Mouse (Mus musculus): ENCODE results near the gene Nop10.

Nop10 gene

DNA sequence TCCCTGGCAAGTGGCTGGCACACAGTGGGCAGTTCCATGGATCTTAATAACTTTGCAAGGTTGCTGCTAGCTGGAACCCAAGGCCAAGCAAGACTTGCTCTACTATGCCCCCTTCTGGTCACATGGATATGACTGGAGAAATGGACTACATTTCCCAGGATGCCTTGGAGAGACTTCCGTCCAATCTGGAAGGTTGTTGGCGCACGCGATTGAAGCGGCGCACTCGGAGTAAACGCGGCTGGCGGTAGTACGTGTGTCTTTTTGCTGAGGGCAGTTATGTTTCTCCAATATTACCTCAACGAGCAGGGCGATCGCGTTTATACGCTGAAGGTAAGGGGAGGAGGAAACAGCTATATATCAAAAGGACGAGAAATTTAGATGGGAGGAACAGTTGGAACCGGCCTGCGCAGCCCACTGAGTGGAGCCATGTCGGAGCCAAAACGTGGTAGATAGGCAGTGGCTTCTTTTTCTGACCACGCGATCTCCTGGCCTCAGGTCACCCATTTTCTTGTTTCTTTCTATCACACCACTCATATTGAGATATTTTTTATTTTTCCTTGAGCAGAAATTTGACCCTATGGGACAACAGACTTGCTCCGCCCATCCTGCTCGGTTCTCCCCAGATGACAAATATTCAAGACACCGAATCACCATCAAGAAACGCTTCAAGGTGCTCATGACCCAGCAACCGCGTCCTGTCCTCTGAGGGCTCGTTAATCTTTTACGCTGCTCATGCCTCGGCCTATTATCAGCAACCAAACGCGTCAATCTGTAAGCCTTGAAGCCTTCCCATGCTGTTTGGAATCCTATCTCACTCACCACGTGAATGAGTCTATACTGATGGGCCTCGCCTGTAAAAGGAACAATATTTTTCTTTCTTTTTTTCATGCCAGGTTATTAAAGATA lies at the start of gene Nop10:
TSS of gene Nop10 (plus strand) at position 179 of the 906 bp plus-strand sequence.
- ChIA-PET CTCF (interaction anchor here (0.6 to 1.0 kb wide), 6 partner anchors 15 to 118 kb away, joined by 3 to 8 read pairs (median 4); partner anchors contain the start of genes Lpcat4 (in 3 of the 4) and Katnbl1 (in 1 of the 4)), POLR2A (interaction anchor here (0.6 to 5.7 kb wide), 26 partner anchors 10 to 193 kb away, joined by 3 to 44 read pairs (median 5); partner anchors contain the start of genes Emc4 (in 3 of the 4), Emc7 (in 3 of the 4), Katnbl1 (in 2 of the 4) and Lpcat4 (in 2 of the 4))

DNA sequence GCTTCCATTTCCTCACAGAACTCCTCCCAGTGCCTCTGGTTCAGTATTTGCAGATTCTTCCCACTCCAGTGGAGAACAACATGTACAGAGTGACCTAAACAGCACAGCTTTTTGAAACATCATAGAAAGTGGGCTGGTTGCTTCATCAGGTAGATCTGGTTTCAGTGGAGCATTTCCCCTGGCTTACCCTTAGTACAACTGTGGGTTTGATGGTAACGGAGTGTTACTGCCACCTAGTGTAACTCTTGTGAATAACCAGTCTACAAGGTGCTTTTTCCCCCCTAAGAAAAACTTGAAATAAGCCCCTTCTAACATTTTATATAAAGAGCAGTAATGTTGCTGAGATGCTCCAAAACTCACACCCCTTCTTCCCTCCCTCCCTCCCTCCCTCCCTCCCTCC lies 45.7 kb upstream of the Nop10 start:
- CTCF ChIA-PET, result no interaction called here
- POLR2A ChIA-PET, result no interaction called here

DNA sequence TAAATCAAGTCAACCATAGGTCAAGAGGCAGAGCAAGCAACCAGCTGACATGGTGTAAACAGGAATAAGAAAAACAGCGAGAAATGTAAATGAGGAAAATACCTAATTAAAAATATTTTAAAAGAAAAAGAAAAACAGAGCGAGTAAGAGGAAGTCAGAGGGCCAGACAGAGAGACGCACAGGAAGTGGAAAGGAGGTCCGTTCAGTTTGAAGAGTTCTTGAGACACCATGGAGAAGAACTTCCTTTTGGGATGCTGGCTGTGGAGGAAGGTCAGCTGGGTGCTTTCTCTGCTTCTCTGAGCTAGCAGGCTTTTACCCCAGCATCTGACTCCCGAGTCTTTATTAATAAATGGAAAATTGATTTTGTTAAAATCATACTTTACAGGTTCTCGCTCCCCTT lies 44.1 kb upstream of the Nop10 start:
- POLR2A ChIA-PET, result interaction anchor here in 1 of 4 experiments (0.7 kb wide), 1 partner anchor 512 kb away, joined by 3 read pairs; no protein-coding TSS in a partner anchor
- CTCF ChIA-PET, result interaction anchor here in 1 of 4 experiments (1.6 kb wide), 1 partner anchor 21 kb away, joined by 4 read pairs; the partner anchor contains the start of gene Lpcat4

DNA sequence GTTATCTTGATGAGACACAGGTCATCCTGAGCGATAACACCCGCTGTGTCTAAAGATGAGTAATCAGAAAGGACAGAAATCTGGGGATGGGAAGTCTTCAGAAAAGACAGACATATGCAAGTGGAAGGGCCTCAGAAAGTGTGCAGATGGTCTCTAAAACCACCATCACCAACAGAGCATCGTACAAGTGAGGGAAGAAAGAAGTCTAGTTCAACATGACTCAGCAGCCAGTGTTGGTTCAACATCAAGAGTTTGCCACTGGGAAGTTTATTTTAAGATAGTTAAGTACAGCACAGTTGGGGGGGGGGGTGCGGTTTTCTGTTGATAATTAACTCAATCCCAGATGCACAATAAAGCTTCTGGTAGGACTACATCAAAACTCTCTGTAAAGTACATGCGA lies 40.8 kb upstream of the Nop10 start:
- CTCF ChIA-PET, result no interaction called here

DNA sequence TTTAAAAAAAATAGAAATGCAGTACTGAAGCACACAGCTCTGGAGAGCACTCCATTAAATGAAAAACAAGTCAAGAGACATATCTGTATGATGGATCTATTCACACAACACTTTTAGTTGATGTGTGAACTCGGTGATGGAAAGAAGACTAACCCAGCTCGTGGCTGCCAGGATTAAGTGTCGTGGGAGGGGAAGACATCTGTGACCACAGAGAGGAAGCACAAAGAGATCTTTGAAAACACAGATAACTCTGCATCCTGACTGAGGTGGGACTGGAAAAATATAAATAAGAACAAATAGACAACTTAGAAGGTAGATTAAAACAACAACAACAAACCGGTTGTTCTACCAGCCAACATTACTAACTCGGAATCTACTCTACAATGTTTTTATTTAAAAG lies 39.1 kb upstream of the Nop10 start:
- POLR2A ChIA-PET, result interaction anchor here in 1 of 4 experiments (0.5 kb wide), 1 partner anchor 39 kb away, joined by 4 read pairs; no protein-coding TSS in a partner anchor
- CTCF ChIA-PET, result interaction anchor here in 1 of 4 experiments (0.8 kb wide), 1 partner anchor 23 kb away, joined by 3 read pairs; no protein-coding TSS in a partner anchor

More for the DNA sequence above, 40.8 kb upstream of the Nop10 start:
- POLR2A ChIA-PET, result interaction anchor here in 1 of 4 experiments (0.6 kb wide), 1 partner anchor 44 kb away, joined by 3 read pairs; no protein-coding TSS in a partner anchor

DNA sequence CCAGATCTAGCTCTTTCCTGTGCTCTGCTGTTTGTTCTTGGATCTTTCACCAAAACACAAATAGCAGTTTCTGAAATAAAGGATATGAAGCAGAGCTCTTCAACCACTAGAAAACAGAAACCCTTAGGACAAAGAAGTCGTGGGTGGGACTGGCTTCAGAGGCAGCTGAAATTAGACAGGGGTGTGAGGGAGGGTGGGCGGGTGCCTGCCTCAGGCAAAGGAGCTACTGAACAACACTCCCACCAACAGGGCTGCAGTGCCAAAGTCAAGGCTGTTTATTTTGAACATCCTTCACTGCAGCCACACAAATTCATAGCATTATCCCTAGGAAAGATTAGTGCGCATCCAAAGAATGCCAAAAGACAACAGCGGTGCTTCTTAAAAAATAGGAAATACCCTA lies 37.4 kb upstream of the Nop10 start:
- CTCF ChIA-PET, result interaction anchor here in 1 of 4 experiments (0.5 to 0.6 kb wide), 2 partner anchors 36 to 160 kb away, joined by 5 to 13 read pairs; no protein-coding TSS in a partner anchor
- POLR2A ChIA-PET, result interaction anchor here in 1 of 4 experiments (0.7 to 1.0 kb wide), 3 partner anchors 9 to 230 kb away, joined by 3 to 4 read pairs (median 4); partner anchors contain the start of gene Emc7

DNA sequence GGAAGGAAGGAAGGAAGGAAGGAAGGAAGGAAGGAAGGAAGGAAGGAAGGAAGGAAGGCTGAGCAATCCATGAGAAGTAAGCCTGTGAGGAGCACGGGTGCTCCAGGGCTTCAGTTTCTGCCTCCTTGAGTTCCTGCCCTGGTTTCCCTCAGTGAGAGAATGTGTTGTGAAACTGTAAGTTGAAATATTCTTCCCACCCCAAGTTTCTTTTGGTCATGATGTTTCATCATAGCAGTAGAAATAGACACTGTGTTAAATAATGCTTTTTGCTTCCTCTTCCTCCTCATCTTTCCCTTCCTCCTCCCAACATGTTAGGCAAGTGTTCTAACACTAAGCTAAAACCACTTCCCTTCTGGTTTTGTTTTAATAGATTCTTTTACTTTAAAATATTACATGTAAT lies 29.1 kb upstream of the Nop10 start:
- CTCF ChIA-PET, result no interaction called here
- POLR2A ChIA-PET, result no interaction called here

DNA sequence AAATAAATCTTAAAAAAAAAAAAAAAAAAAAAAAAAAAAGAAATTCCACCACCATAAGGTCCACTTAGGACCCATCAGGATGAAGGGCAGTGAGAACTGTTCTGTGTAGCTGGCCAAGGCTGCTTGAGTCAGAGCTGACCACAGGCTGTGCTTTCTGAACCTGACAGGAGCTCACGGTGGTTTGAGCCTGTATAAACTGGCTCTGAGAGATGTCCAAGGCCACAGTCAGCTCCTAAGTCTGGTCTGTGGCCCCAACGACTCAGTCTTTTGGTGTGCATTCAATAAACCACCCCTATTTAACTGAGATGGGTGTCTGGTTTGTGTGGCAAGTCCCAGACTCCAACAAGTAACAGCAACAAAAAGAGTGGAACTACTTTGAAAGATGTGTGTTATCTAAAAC lies 25.1 kb upstream of the Nop10 start:
- POLR2A ChIA-PET, result interaction anchor here in 2 of 4 experiments (0.7 to 0.8 kb wide), 4 partner anchors 62 to 218 kb away, joined by 3 to 7 read pairs (median 4); partner anchors contain the start of gene Emc7 (in 1 of the 2)
- CTCF ChIA-PET, result interaction anchor here in 1 of 4 experiments (0.6 to 1.1 kb wide), 2 partner anchors 26 to 103 kb away, joined by 3 to 5 read pairs; no protein-coding TSS in a partner anchor

DNA sequence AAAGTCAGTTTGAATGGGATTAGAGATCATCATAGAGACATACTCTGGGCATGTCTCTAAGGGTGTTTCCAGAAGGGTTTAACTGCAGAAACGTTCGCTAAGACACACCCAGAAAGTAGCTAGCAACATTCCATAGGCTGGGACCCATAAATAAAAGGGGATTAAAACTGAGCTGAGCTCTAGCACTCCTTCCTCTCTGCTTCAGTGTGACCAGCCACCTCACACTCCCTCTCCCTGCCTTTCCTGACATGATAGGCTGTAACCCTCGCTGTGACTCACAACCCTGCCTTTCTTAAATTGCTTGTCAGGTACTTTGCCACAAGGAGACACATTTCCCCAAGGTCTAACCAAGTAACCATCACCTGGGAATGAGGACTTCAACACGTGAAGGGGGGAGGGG lies 23.7 kb upstream of the Nop10 start:
- ChIA-PET POLR2A (interaction anchor here in 2 of 4 experiments (0.7 to 3.4 kb wide), 7 partner anchors 14 to 130 kb away, joined by 3 to 29 read pairs (median 15); partner anchors contain the start of genes Gm21985 (in 2 of the 2), Nop10 (in 2 of the 2), Slc12a6 (in 2 of the 2) and Emc4 (in 1 of the 2)), CTCF (no interaction called here)

DNA sequence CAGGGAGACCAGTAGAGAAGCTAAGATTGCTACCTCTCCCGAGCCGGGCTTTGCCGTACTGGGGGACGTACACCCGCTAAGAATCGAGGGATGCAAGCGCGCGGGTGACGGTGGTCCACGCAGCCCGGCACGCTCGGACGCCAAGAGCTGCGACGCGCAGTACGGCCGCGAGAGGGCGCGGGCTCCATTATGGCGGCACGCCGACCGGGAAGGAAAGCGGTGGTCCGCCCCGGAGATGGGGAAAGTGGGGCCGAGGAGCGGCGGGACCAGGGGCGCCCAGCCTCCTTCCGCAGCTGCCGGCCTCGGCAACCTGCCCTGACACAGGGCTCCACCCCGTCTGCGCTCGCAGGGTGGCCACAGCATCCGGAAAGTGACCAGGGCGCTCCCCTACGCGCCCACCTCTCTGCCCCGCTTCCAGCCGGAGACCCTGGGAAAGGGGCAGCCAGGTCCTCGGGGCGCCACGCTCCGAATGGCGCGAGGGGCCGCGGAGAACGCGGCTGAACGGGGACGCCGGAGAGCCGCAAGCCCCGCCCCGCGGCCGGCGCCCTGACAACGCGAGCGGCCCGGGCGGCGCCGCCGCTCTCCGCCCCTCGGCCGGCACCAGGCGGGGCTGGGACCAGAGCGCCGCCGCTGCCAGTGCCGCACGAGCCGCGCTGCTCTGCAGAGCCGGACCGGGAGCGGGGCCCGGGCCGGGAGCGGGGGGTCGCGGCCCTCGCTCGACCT lies 22.4 kb upstream of the Nop10 start, which contains the start of gene Lpcat4:
TSS of gene Lpcat4 (plus strand) at position 257 of the 723 bp plus-strand sequence.
- CTCF ChIA-PET, result interaction anchor here (0.5 to 1.6 kb wide), 15 partner anchors 9 to 935 kb away, joined by 3 to 8 read pairs (median 3); partner anchors contain the start of genes Nop10 (in 3 of the 4), Emc4 (in 1 of the 4), Gm21985 (in 1 of the 4) and Katnbl1 (in 1 of the 4)
- POLR2A ChIA-PET, result interaction anchor here in 3 of 4 experiments (0.7 to 3.4 kb wide), 24 partner anchors 9 to 259 kb away, joined by 3 to 29 read pairs (median 4); partner anchors contain the start of genes Gm21985 (in 3 of the 3), Slc12a6 (in 3 of the 3), Emc4 (in 2 of the 3) and Katnbl1 (in 2 of the 3)

DNA sequence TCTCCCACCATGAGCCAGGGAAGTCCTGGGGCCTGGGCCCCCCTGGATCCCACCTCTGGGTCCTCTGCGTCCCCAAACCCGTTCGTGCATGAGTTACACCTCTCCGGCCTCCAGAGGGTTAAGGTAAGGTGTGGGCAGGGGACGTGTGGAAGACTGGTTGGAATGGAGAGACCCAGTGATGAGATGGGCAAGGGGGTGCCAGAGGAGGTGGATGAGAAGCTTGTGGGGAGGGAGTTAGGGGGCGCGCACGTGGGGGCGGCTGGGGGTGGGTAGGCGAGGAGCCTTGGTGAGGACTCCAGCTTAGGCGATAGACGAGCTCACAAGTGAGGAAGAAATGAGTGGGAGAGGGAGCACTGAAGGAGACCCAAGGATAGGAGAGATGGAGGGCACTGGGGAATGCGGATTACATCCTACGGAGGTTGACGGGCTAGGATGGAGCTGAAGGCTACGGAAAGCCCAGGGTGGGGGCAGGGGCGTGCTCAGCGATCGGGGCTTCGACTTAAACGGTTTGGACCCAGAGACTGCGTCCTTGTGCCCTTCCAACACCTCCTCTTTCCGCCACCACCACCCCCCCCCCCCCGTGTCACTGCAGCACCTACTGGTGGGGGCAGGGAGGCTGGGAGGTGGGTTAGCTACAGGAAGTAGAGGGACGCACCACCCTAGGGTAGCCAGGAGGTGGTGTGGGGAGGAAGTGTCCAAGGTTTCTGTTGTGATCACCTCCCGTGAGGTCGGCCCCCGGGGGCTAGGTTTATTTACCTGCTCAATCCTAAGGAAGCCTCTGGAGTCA lies 21.6 kb upstream of the Nop10 start:
- ChIA-PET POLR2A (interaction anchor here in 3 of 4 experiments (0.6 to 3.4 kb wide), 23 partner anchors 11 to 1174 kb away, joined by 3 to 29 read pairs (median 4); partner anchors contain the start of genes Gm21985 (in 3 of the 3), Slc12a6 (in 3 of the 3), Emc7 (in 2 of the 3) and Katnbl1 (in 2 of the 3)), CTCF (interaction anchor here in 3 of 4 experiments (0.5 to 1.6 kb wide), 8 partner anchors 10 to 935 kb away, joined by 3 to 8 read pairs (median 3); partner anchors contain the start of genes Nop10 (in 2 of the 3), Emc4 (in 1 of the 3), Gm21985 (in 1 of the 3) and Slc12a6 (in 1 of the 3))

DNA sequence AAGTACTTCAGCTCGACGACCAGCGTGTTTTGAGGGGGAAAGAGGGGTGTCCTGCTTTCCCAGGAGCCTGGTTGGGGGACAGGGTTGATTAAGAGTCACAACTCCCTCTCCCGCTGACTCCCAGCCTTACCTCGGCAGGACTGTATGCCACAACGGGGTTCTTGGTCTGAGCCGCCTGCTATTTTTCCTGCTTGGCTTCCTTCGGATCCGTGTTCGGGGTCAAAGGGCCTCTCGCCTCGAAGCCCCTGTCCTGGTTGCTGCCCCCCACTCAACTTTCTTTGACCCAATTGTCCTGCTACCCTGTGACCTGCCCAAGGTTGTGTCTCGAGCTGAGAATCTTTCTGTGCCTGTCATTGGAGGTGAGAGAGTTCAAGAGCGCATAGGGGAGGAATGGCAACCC lies 19.9 kb upstream of the Nop10 start:
- CTCF ChIA-PET, result interaction anchor here in 1 of 4 experiments (1.6 kb wide), 1 partner anchor 137 kb away, joined by 5 read pairs; the partner anchor contains the start of gene Katnbl1
- POLR2A ChIA-PET, result interaction anchor here in 2 of 4 experiments (0.6 to 2.8 kb wide), 4 partner anchors 20 to 212 kb away, joined by 3 to 10 read pairs (median 6); partner anchors contain the start of genes Gm21985 (in 1 of the 2) and Slc12a6 (in 1 of the 2)

DNA sequence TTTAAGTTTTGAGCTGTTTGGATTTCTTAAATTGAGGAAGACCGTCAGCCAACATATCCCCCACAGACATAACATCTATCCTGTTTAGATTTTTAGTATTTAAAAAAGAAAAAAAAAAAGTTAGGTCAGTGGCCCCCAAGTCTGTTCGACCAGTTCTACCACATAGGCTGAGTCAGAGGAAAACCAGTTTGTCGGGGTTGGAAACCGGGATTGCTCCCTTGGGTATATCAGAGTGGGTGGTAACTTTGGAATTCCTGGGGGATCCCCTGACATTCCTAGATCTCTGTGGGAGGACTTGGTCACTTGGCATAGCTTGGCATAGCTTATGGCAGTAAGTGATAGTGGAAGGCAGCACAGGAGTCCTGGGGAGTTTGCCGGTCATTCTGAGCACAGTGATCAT lies 16.4 kb upstream of the Nop10 start:
- ChIA-PET CTCF (interaction anchor here in 1 of 4 experiments (0.7 kb wide), 1 partner anchor 46 kb away, joined by 4 read pairs; no protein-coding TSS in a partner anchor), POLR2A (interaction anchor here in 1 of 4 experiments (0.7 to 1.5 kb wide), 5 partner anchors 10 to 21 kb away, joined by 3 to 4 read pairs (median 3); partner anchors contain the start of genes Gm21985 and Slc12a6)

DNA sequence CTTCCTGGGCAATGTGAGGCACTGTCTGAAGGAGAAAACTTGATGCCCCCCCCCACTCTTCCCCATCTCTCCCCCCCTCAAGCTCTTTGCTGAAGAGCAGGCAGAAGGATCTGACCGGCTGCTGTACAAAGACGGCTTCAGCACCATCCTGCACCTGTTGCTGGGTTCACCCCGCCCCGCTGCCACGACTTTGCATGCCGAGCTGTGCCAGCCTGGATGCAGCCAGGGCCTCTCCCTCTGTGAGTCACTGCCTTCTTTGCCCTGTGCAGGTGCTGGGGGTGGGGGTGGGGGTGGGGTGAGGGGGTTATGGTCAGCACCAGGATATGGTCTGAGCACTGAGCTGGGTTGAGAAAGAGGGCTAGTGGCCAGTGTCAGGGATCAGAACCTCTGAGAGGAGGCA lies 15.5 kb upstream of the Nop10 start:
- ChIA-PET CTCF (interaction anchor here in 2 of 4 experiments (0.7 to 1.0 kb wide), 2 partner anchors 24 to 47 kb away, joined by 3 to 4 read pairs; no protein-coding TSS in a partner anchor), POLR2A (interaction anchor here in 2 of 4 experiments (1.0 to 1.9 kb wide), 8 partner anchors 15 to 253 kb away, joined by 3 to 8 read pairs (median 4); partner anchors contain the start of genes Nop10 (in 2 of the 2), Slc12a6 (in 2 of the 2), Emc4 (in 1 of the 2) and Gm21985 (in 1 of the 2))

DNA sequence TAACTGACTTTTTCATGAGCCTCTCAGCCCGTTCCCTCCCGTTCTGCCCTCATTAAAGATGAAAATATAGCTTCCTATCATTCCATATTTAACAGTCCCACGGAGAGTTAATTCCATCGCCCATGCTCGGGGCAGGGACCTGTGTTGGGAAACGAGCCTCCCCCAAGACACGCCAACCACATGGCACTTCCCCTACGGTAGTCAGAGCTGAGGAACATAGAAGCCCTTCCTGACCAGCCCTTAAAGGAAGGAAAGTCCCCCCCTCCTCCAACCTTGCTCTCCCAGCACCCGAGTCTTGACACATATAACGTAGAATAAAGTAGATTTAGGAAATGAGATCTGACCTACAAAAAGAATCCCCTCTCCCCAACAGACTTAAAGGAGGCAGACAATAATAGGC lies 14.4 kb upstream of the Nop10 start:
- ChIA-PET CTCF (interaction anchor here in 1 of 4 experiments (0.6 kb wide), 1 partner anchor 15 kb away, joined by 4 read pairs; no protein-coding TSS in a partner anchor), POLR2A (interaction anchor here in 3 of 4 experiments (0.7 to 1.9 kb wide), 6 partner anchors 14 to 1513 kb away, joined by 3 to 8 read pairs (median 4); partner anchors contain the start of genes Emc4 (in 1 of the 3) and Nop10 (in 1 of the 3))

DNA sequence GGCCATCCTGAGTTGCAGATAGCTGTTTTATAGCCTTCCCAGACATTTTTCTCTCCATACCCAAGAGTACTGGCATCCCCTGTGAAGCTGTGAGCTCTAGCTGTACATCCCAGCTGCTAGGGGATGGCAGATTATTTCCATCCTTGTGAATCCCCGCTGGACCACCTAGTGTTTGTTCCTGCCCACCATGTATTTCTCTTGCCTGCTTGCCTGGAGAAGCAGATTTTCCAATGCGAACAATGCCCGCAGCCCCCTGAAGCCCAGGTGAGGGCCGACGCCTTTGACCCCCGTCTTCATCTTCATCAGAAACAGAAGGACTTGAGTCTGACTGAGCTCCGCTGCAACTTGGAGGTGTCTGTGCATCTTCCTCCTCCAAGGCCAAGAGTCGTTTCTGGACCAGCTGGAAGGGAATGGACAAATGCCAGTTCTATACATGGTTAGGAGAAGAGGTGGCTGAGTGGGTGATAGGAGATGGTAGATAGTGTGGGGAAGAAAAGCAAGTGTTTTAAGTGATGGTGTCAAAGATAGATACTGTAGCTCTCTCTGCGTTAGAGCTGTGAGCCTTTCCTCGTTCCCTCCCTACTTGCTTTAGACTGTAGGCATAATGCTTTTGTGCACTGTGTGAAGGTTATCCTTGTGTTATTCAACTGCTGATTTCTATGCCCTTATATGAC lies 11.8 kb upstream of the Nop10 start:
- CTCF ChIA-PET, result no interaction called here
- POLR2A ChIA-PET, result interaction anchor here in 1 of 4 experiments (1.1 to 1.7 kb wide), 2 partner anchors 15 to 32 kb away, joined by 3 to 4 read pairs; no protein-coding TSS in a partner anchor

All from embryonic stem cell, embryonic (primary cell).